Mouse (Mus musculus) liver, postnatal 0 days (tissue): ENCODE results near the gene Gm20661. TPM values are rescaled to one million over a fixed set of nuclear protein-coding genes. Genes with fewer than 3 reads are reported as not detected.

Experiments
- ATAC-seq: fragments of 200-750 bp; cut with Nextera tagmentation; 2 replicates; pipeline ENCODE4 v1.8.0; 2017; ENCODE audit warnings: mild to moderate bottlenecking, moderate library complexity
- DNase-seq: peaks from one replicate; pipeline ENCODE4 v3.0.0-alpha.2; 2016
- H3K27ac ChIP-seq: fragments of 300-500 bp; sonication (generic); 2 replicates; pipeline ENCODE4 v1.5.1; 2014; ENCODE audit warnings: antibody characterized with exemption, moderate library complexity, mild to moderate bottlenecking, low read depth
- H3K27me3 ChIP-seq: fragments of 300-500 bp; sonication (generic); 2 replicates; pipeline ENCODE4 v1.6.1; 2014; ENCODE audit warnings: low read length, control low read depth, mixed read lengths; ENCODE audit not compliant: insufficient read depth
- H3K36me3 ChIP-seq: fragments of 300-500 bp; sonication (generic); replicated peaks from 2 replicates; pipeline ENCODE4 v1.6.1; 2014; ENCODE audit warnings: mild to moderate bottlenecking, control low read depth, low read length, moderate library complexity, mixed read lengths; ENCODE audit not compliant: insufficient read depth
- H3K4me1 ChIP-seq: fragments of 300-500 bp; sonication (generic); 2 replicates; pipeline ENCODE4 v1.6.1; 2014; ENCODE audit warnings: antibody characterized with exemption, mild to moderate bottlenecking, control low read depth; ENCODE audit not compliant: insufficient read depth
- H3K4me2 ChIP-seq: fragments of 300-500 bp; sonication (generic); 2 replicates; pipeline ENCODE4 v1.6.1; 2014; ENCODE audit warnings: low read depth, mild to moderate bottlenecking, low read length, moderate library complexity, mixed read lengths
- H3K4me3 ChIP-seq: fragments of 300-500 bp; sonication (generic); 2 replicates; pipeline ENCODE4 v1.5.1; 2014; ENCODE audit warnings: low read depth, low read length
- H3K9ac ChIP-seq: fragments of 300-500 bp; sonication (generic); replicated peaks from 2 replicates; pipeline ENCODE4 v1.6.1; 2014; ENCODE audit warnings: mild to moderate bottlenecking, moderate library complexity
- H3K9me3 ChIP-seq: fragments of 300-500 bp; sonication (generic); 2 replicates; pipeline ENCODE4 v1.6.1; 2016; ENCODE audit warnings: mild to moderate bottlenecking, control low read depth, low read length, mixed read lengths
- CTCF ChIP-seq: sonication (generic); IDR thresholded peaks from 2 replicates; pipeline ENCODE4 v1.5.1; 2016; ENCODE audit warnings: antibody characterized with exemption, low read depth
- EP300 ChIP-seq: IDR thresholded peaks from 2 replicates; pipeline ENCODE4 v1.6.1; 2016; ENCODE audit warnings: antibody characterized with exemption, low read depth, mild to moderate bottlenecking
- WGBS: fragments of 180-500 bp; shearing (Covaris S2); extraction: QIAGEN DNeasy Blood & Tissue Kit; methylation state at CpG from one replicate; pipeline ENCODE4 v1.1.7; 2014; ENCODE audit not compliant: insufficient replicate concordance; 5-methylcytosine and 5-hydroxymethylcytosine counted together
- polyA plus RNA-seq: library from polyadenylated mRNA; unstranded; fragments of >200 nt; fragmentation: Nextera tagmentation; extraction: Ambion mirVana; gene quantifications from 2 replicates; pipeline ENCODE4 v1.2.1, GENCODE M21; 2015

The Gm20661 gene
- polyA plus RNA-seq, result 0.12 and 0.31 TPM in 2 replicates

DNA sequence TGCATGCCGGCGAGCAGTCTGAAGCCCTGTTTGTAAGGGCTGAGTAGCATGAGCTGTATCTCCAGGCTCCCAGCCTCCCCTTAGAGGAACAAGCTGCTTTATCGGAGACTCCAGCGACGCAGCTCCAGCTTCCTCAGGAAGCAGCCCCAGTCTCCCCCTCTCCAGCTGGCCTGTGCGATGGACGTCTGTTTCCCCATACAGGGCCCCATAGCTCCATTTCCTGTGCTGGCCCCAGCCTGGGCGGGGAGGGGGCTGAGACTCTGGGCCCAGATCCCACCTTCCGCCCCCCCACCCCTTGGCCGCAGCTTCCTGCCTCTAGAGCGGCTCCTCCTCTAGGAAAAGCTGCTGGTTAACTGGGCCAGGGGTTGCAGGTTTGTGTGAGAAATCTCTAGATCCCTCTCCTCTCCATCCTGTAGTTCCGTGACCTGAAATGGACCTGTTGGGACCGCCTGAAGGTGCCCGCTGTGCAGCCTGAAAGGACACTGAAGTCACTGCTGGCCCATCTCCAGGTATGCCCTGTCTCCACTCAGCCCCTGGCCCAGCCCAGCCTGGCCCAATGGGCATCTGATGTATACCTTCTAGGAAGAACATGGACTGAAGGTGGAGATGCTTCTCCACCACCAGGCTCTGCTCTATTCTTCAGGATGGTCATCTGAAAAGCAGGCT is at the start of gene Gm20661:
Gene Gm20661, plus strand, starts transcription at position 378 of the 666 bp plus-strand sequence.
- 16% methylated on average over 14 of the region's 14 CpGs for WGBS

DNA sequence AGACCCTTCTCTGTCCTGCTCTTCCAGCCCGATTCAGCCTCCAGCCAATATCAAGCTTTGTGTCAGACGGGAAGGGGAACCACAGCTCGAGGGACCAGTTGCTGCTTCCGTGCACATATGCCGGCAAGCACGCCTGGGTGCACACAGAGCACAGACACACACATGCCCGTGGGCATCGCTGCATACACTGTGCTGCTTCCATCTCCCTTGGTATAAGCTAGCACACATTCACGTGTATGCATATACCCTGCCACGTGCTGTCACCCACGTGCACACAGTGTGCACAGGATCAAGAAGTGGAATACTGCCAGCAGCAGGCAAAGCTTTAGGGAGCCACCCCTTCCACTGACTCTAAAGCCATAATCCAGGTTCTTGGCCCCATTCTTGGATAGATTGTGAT is 48.7 kb upstream of the Gm20661 start:
- Histone ChIP-seq H3K9me3 (no peaks in the 10 kb centered on the region), H3K4me3 (no peak overlapping the region), H3K4me1 (peaks cover 10% of the 10 kb centered on the region), H3K36me3 (no peaks in the 10 kb centered on the region), H3K27me3 (peaks cover 30% of the 10 kb centered on the region), H3K9ac (no peak overlapping the region), H3K27ac (no peak overlapping the region), H3K4me2 (no peak overlapping the region)
- ATAC-seq (no peak), DNase-seq (no peak)
- TF ChIP-seq EP300 (no peak), CTCF (no peak)
- WGBS, result 74% methylated on average over 11 of the region's 11 CpGs

More for the DNA sequence above, at the start of gene Gm20661:
- peak within 1 kb of the TSS; percentile 63 for H3K4me3 ChIP-seq
- peak within 1 kb of the TSS; percentile 95 for H3K27ac ChIP-seq
- peaks cover 64% of the 10 kb centered on the region for H3K4me1 ChIP-seq
- H3K27me3 ChIP-seq, result no peaks in the 10 kb centered on the region
- H3K9me3 ChIP-seq, result no peaks in the 10 kb centered on the region
- ATAC-seq (peak; percentile 73), DNase-seq (peak; percentile 85)
- peak within 1 kb of the TSS; percentile 87 for H3K4me2 ChIP-seq
- TF ChIP-seq CTCF (no peak), EP300 (peak; percentile 94)
- H3K36me3 ChIP-seq, result peaks cover 60% of the 10 kb centered on the region
- peak within 1 kb of the TSS; percentile 83 for H3K9ac ChIP-seq

DNA sequence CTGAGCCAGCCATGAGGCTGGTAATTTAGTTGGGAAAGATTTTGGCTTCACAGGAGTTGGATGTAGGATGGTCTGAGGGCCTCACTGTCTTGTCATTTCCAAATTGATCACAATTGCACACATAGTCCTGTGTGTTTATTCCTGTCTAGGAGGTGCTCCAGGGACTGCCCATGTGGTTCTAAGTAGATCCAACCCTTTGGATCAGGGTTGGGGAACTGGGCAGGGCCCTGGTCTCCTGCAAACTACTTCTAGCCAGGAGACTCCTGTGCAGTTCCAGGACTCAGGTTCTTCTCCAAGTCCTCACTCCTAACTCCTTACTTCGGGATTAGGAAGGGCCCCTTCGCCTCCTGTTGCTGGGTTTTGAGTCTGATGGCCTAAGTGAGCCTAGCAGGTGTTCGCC is 47.5 kb upstream of the Gm20661 start, which contains the start of gene Camkv:
Gene Camkv, plus strand, starts transcription at position 301 of the 400 bp plus-strand sequence.
- Histone ChIP-seq H3K36me3 (no peaks in the 10 kb centered on the region), H3K27me3 (peaks cover 30% of the 10 kb centered on the region), H3K4me2 (peak within 1 kb of the TSS; percentile 68), H3K9me3 (no peaks in the 10 kb centered on the region), H3K27ac (no peak within 1 kb of the TSS), H3K9ac (0 out of 2 replicates have a peak within 1 kb of the TSS, but pooled peaks have one; percentile 11), H3K4me1 (peaks cover 10% of the 10 kb centered on the region), H3K4me3 (peak within 1 kb of the TSS; percentile 39)
- WGBS, result 43% methylated on average over 3 of the region's 3 CpGs
- DNase-seq (no peak), ATAC-seq (no peak)
- TF ChIP-seq CTCF (no peak), EP300 (no peak)

DNA sequence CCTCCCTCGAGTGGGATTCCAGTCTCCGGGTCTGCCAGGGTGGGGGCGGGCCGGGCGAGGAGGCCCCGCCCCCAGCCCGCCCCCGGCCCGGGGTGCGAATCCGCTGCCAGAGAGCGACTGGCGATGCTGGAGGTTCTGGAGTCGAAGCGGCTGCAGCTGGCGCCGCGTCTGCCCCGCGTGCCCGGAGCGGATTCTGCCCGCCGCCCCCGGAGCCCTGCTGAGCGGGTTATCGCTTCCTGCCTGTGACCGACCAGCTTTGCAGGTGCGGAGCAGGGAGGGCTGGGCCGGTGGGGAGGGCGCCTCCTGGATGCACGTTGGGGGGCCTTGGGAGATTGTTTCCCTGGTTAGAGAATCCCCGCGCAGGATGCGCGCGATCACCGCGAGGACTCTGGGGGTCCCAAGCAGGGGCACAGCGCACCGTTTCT is 47.1 kb upstream of the Gm20661 start:
- under 1% methylated on average over 40 of the region's 41 CpGs for WGBS
- TF ChIP-seq EP300 (no peak), CTCF (no peak)
- 0 out of 2 replicates have a peak, but pooled peaks have one; percentile 7 for ATAC-seq
- Histone ChIP-seq H3K4me2 (peak overlapping the region; percentile 68), H3K9ac (0 out of 2 replicates have a peak overlapping the region, but pooled peaks have one; percentile 11), H3K9me3 (no peaks in the 10 kb centered on the region), H3K27me3 (peaks cover 30% of the 10 kb centered on the region), H3K4me1 (peaks cover 10% of the 10 kb centered on the region), H3K36me3 (no peaks in the 10 kb centered on the region), H3K27ac (no peak overlapping the region), H3K4me3 (peak overlapping the region; percentile 39)
- DNase-seq, result no peak

DNA sequence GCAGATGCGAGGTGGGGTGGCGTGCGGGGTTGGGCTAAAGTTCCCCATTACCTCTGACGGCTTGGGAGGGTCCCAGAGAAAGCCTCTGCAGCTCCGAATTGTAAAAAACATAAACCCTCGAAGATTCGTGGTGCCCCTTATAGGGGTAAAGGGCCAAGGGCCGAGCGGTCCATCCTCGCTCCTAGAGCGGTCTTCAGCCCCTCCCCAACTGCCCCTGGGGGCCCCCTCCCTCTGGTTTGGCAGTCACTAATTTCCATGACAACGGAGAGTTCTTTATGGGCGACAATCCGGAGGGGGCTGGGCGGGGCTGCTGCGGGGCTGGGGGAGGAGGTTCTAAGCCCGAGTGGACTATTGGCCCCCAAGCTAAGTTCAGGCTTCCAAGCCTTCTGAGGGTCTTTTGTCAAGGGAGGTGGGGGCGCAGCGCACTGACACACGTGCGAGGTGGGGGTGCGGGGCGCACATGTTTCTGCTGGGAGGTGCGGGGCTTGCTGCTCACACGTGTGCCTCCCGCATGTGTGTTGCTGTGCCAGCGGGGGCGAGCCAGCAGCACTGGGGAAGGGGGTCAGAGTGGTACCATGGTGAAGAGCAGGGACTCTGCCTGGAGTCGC is 46.5 kb upstream of the Gm20661 start:
- Histone ChIP-seq H3K4me1 (peaks cover 10% of the 10 kb centered on the region), H3K9me3 (no peaks in the 10 kb centered on the region), H3K4me2 (peak overlapping the region; percentile 68), H3K9ac (0 out of 2 replicates have a peak overlapping the region, but pooled peaks have one; percentile 11), H3K27me3 (peaks cover 30% of the 10 kb centered on the region), H3K36me3 (no peaks in the 10 kb centered on the region), H3K4me3 (peak overlapping the region; percentile 39), H3K27ac (no peak overlapping the region)
- 4% methylated on average over 29 of the region's 29 CpGs for WGBS
- DNase-seq, result no peak
- 0 out of 2 replicates have a peak, but pooled peaks have one; percentile 10 for ATAC-seq
- TF ChIP-seq EP300 (no peak), CTCF (no peak)

DNA sequence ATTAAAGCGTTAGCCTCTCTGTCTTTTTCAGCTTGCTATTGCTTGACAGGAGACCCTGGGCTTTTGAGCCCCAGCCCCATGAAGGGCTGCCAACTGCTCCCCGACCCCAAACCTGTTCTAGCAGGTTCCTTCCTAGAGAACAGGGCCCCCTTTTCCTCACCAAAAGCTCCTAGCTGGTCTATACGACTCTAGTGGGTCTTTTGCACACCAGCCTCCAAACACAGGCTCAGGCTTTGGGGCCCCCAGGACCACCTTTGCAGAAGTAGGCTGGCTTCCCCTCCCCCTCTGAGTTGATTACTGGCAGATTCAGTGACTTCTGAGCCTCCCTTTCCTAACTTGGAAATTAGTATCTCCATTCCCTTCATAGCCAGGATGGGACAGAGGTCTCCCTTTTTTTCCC is 46.0 kb upstream of the Gm20661 start:
- no peak overlapping the region for H3K4me2 ChIP-seq
- WGBS, result 41% methylated on average over 3 of the region's 3 CpGs
- peaks cover 30% of the 10 kb centered on the region for H3K27me3 ChIP-seq

More for the DNA sequence above, 46.0 kb upstream of the Gm20661 start:
- Histone ChIP-seq H3K27ac (no peak overlapping the region), H3K36me3 (no peaks in the 10 kb centered on the region), H3K4me1 (peaks cover 10% of the 10 kb centered on the region), H3K9ac (no peak overlapping the region), H3K4me3 (no peak overlapping the region), H3K9me3 (no peaks in the 10 kb centered on the region)
- DNase-seq, result no peak
- TF ChIP-seq EP300, result no peak
- TF ChIP-seq CTCF, result no peak
- ATAC-seq, result no peak
